Mouse (Mus musculus) midbrain, embryonic 11.5 days (tissue): Measurements from ENCODE around the gene Vpreb3. TPM values are rescaled to one million over a fixed set of nuclear protein-coding genes. Genes with fewer than 3 reads are reported as not detected.

Source experiments
- ATAC-seq: fragments of 200-750 bp; cut with Nextera tagmentation; 2 replicates; pipeline ENCODE4 v1.8.0; 2017; ENCODE audit warnings: moderate TSS enrichment, moderate library complexity; ENCODE audit not compliant: low FRiP score
- DNase-seq: peaks from one replicate; pipeline ENCODE4 v3.0.0; 2015; ENCODE audit warnings: low spot score; ENCODE audit errors: missing footprints
- H3K27ac ChIP-seq: fragments of 300-500 bp; sonication (generic); 2 replicates; pipeline ENCODE4 v1.5.1; 2014; ENCODE audit warnings: low read depth, low read length
- H3K27me3 ChIP-seq: fragments of 300-500 bp; sonication (generic); 2 replicates; pipeline ENCODE4 v1.6.1; 2014; ENCODE audit warnings: mild to moderate bottlenecking, low read length, moderate library complexity, mixed read lengths; ENCODE audit not compliant: control insufficient read depth, insufficient read depth
- H3K36me3 ChIP-seq: fragments of 300-500 bp; sonication (generic); 2 replicates; pipeline ENCODE4 v1.6.1; 2014; ENCODE audit warnings: mild to moderate bottlenecking, low read length, moderate library complexity, mixed read lengths; ENCODE audit not compliant: control insufficient read depth, insufficient read depth
- H3K4me1 ChIP-seq: fragments of 300-500 bp; sonication (generic); 2 replicates; pipeline ENCODE4 v1.6.1; 2014; ENCODE audit warnings: low read length; ENCODE audit not compliant: control insufficient read depth, insufficient read depth
- H3K4me2 ChIP-seq: fragments of 300-500 bp; sonication (generic); 2 replicates; pipeline ENCODE4 v1.6.1; 2014; ENCODE audit warnings: mild to moderate bottlenecking, moderate library complexity
- H3K4me3 ChIP-seq: fragments of 300-500 bp; sonication (generic); 2 replicates; pipeline ENCODE4 v1.5.1; 2014; ENCODE audit warnings: low read depth, low read length
- H3K9ac ChIP-seq: fragments of 300-500 bp; sonication (generic); 2 replicates; pipeline ENCODE4 v1.6.1; 2014; ENCODE audit warnings: low read length
- H3K9me3 ChIP-seq: fragments of 300-500 bp; sonication (generic); 2 replicates; pipeline ENCODE4 v1.6.1; 2016; ENCODE audit warnings: low read length; ENCODE audit not compliant: control insufficient read depth
- WGBS: fragments of 180-500 bp; shearing (Covaris S2); extraction: QIAGEN DNeasy Blood & Tissue Kit; methylation state at CpG from one replicate; pipeline ENCODE4 v1.1.7; 2014; 5-methylcytosine and 5-hydroxymethylcytosine counted together
- polyA plus RNA-seq: library from polyadenylated mRNA; unstranded; fragments of >200 nt; fragmentation: Nextera tagmentation; extraction: Ambion mirVana; gene quantifications from 2 replicates; pipeline ENCODE4 v1.2.1, GENCODE M21; 2014

The Vpreb3 gene
- polyA plus RNA-seq, 1 experiment from 2014 or later = 0.70 TPM

GRCm38 (mm10) chr10:75936909-75937667, 5.8 kb upstream of the Vpreb3 start:
- H3K36me3 ChIP-seq = no peaks in the 10 kb centered on the region
- WGBS = 29% methylated on average over 18 of the region's 18 CpGs
- ATAC-seq (no peak), DNase-seq (peak; percentile 88)
- no peak overlapping the region for H3K27ac ChIP-seq
- H3K4me1 ChIP-seq = peaks cover 18% of the 10 kb centered on the region
- no peak overlapping the region for H3K4me2 ChIP-seq
- H3K27me3 ChIP-seq = peaks cover 30% of the 10 kb centered on the region
- no peak overlapping the region for H3K4me3 ChIP-seq
- H3K9me3 ChIP-seq = no peaks in the 10 kb centered on the region
- no peak overlapping the region for H3K9ac ChIP-seq

GRCm38 (mm10) chr10:75937851-75938643, 4.8 kb upstream of the Vpreb3 start:
- 49% methylated on average over 10 of the region's 10 CpGs for WGBS
- Histone ChIP-seq H3K4me1 (peaks cover 11% of the 10 kb centered on the region), H3K27me3 (peaks cover 28% of the 10 kb centered on the region), H3K4me2 (no peak overlapping the region), H3K36me3 (no peaks in the 10 kb centered on the region), H3K4me3 (no peak overlapping the region), H3K9ac (0 out of 2 replicates have a peak overlapping the region, but pooled peaks have one; percentile 4), H3K27ac (no peak overlapping the region), H3K9me3 (no peaks in the 10 kb centered on the region)
- ATAC-seq (no peak), DNase-seq (peak; percentile 68)

- ATAC-seq = no peak
- peaks cover 25% of the 10 kb centered on the region for H3K27me3 ChIP-seq
- no peaks in the 10 kb centered on the region for H3K9me3 ChIP-seq
- DNase-seq = peak; percentile 80
- peaks cover 10% of the 10 kb centered on the region for H3K4me1 ChIP-seq
- H3K9ac ChIP-seq = no peak overlapping the region
- H3K36me3 ChIP-seq = no peaks in the 10 kb centered on the region
- no peak overlapping the region for H3K27ac ChIP-seq
- H3K4me3 ChIP-seq = no peak overlapping the region
- H3K4me2 ChIP-seq = no peak overlapping the region
- 44% methylated on average over 9 of the region's 9 CpGs for WGBS
Measured at GRCm38 (mm10) chr10:75939481-75940234, 3.2 kb upstream of the Vpreb3 start.

GRCm38 (mm10) chr10:75940520-75940919, 2.3 kb upstream of the Vpreb3 start, which contains the start of gene Gm867:
Gene Gm867 (minus strand): TSS chr10:75940672.
- H3K4me2 ChIP-seq = no peak within 1 kb of the TSS
- peaks cover 16% of the 10 kb centered on the region for H3K27me3 ChIP-seq
- no peaks in the 10 kb centered on the region for H3K36me3 ChIP-seq
- H3K9ac ChIP-seq = no peak within 1 kb of the TSS
- H3K9me3 ChIP-seq = no peaks in the 10 kb centered on the region
- peaks cover 6% of the 10 kb centered on the region; the same call in 1 of the 2 replicates for H3K4me1 ChIP-seq
- no peak within 1 kb of the TSS for H3K4me3 ChIP-seq
- DNase-seq (peak; percentile 26), ATAC-seq (no peak)
- 80% methylated on average over 5 of the region's 5 CpGs for WGBS
- H3K27ac ChIP-seq = no peak within 1 kb of the TSS

- Histone ChIP-seq H3K9me3 (no peaks in the 10 kb centered on the region), H3K4me1 (no peaks in the 10 kb centered on the region), H3K27me3 (peaks cover 9% of the 10 kb centered on the region), H3K4me3 (no peak overlapping the region), H3K36me3 (no peaks in the 10 kb centered on the region), H3K9ac (no peak overlapping the region), H3K27ac (no peak overlapping the region), H3K4me2 (no peak overlapping the region)
- 66% methylated on average over 9 of the region's 9 CpGs for whole genome bisulfite sequencing
- no peak for ATAC-seq
- DNase-seq = peak; percentile 60
Measured at GRCm38 (mm10) chr10:75941042-75941824, 1.6 kb upstream of the Vpreb3 start.

GRCm38 (mm10) chr10:75944066-75944772, 1.4 kb downstream of the Vpreb3 start:
- no peak for ATAC-seq
- no peaks in the 10 kb centered on the region for H3K36me3 ChIP-seq
- peak; percentile 82 for DNase-seq
- 33% methylated on average over 11 of the region's 11 CpGs for WGBS
- no peak overlapping the region for H3K9ac ChIP-seq
- no peaks in the 10 kb centered on the region for H3K9me3 ChIP-seq
- H3K4me3 ChIP-seq = no peak overlapping the region
- H3K27ac ChIP-seq = no peak overlapping the region
- H3K27me3 ChIP-seq = no peaks in the 10 kb centered on the region; the same call in 1 of the 2 replicates
- H3K4me1 ChIP-seq = no peaks in the 10 kb centered on the region
- no peak overlapping the region for H3K4me2 ChIP-seq

- Histone ChIP-seq H3K4me2 (no peak overlapping the region), H3K9ac (no peak overlapping the region), H3K27ac (no peak overlapping the region), H3K9me3 (no peaks in the 10 kb centered on the region), H3K27me3 (peaks cover 6% of the 10 kb centered on the region; the same call in 1 of the 2 replicates), H3K4me3 (no peak overlapping the region), H3K36me3 (no peaks in the 10 kb centered on the region), H3K4me1 (no peaks in the 10 kb centered on the region)
- ATAC-seq (no peak), DNase-seq (peak; percentile 80)
- WGBS = 91% methylated on average over 7 of the region's 7 CpGs
Measured at GRCm38 (mm10) chr10:75945213-75945612, 2.4 kb downstream of the Vpreb3 start.

GRCm38 (mm10) chr10:75945896-75946295, 3.0 kb downstream of the Vpreb3 start:
- H3K4me3 ChIP-seq = no peak overlapping the region
- H3K27ac ChIP-seq = no peak overlapping the region
- 82% methylated on average over 7 of the region's 7 CpGs for WGBS
- peaks cover 9% of the 10 kb centered on the region; the same call in 1 of the 2 replicates for H3K27me3 ChIP-seq
- no peak overlapping the region for H3K9ac ChIP-seq
- DNase-seq (no peak), ATAC-seq (no peak)
- no peaks in the 10 kb centered on the region for H3K36me3 ChIP-seq
- H3K4me2 ChIP-seq = no peak overlapping the region
- H3K9me3 ChIP-seq = no peaks in the 10 kb centered on the region
- H3K4me1 ChIP-seq = peaks cover 3% of the 10 kb centered on the region; the same call in 1 of the 2 replicates
